Mouse (Mus musculus) urinary bladder, postnatal 4 days (tissue): ENCODE data around the gene Fam89b.

Experiments used
- DNase-seq, 2 experiments: peaks; one replicate each; pipeline ENCODE4 v3.0.0; 2021 to 2022; ENCODE audit warnings: low spot score in 2 of 2

The Fam89b gene

GRCm38 (mm10) chr19:5729444-5729815 lies at the start of gene Fam89b:
Fam89b (minus strand) TSS chr19:5729653.
- peak; percentile 86 to 92 for DNase-seq

GRCm38 (mm10) chr19:5778312-5778711 lies 48.9 kb upstream of the Fam89b start:
- DNase-seq = no peak

DNA sequence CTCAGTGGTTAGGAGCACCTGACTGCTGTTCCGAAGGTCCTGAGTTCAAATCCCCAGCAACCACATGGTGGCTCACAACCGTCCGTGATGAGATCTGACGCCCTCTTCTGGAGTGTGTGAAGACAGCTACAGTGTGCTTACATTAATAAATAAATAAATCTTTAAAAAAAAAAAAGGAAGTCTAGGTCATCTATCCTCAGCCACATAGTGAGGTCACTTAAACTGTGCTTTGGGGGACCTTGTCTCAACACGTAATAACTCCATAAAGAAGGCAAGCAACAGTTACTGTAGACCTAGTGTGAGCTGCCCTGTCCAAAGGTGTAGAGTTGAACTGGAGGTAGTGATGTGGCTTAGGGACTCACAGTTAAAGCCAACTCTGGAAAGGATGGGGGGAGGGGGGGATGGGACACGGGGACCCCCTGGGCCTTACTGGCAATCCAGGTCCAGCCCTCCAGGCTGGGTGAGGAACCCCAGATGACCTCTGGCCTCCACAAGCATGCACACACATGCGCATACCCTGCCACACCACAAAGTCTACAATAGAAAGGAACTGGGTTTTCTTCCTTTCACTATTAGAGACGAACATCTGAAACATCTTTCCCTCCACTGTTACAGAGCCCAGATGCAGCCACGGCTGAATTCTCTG lies 48.1 kb upstream of the Fam89b start:
- DNase-seq = no peak

- peak; percentile 96 to 98 for DNase-seq
Observed at GRCm38 (mm10) chr19:5770925-5771860, 41.7 kb upstream of the Fam89b start, which contains the start of gene Scyl1. Scyl1 (minus strand) TSS chr19:5771419.

- DNase-seq = no peak
Observed at GRCm38 (mm10) chr19:5770311-5770710, 40.9 kb upstream of the Fam89b start.

DNA sequence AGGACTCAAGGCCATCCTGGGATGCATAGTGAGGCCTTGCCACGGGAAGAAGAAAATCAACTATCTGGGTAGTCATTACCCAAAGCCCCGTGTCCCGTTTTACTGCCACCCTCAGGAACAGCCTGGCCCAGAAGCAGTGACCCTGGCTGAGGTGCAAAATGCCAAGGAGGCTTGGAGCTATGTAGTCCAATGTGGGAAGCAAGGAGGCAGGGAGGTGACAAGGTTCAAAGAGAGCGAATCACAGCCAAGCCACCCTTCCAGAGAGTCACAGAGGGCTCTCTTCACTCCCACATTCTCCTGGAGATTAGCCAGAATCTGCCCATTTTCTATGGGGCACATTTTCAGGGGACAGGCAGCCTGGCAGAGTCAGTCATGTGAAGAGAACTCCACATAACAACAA lies 37.8 kb upstream of the Fam89b start:
- no peak for DNase-seq

- DNase-seq = no peak
Observed at GRCm38 (mm10) chr19:5763163-5763562, 33.7 kb upstream of the Fam89b start.

GRCm38 (mm10) chr19:5758878-5759403 lies 29.5 kb upstream of the Fam89b start:
- DNase-seq = no peak

- peak in 1 of 2 experiments; percentile 58 for DNase-seq
Observed at GRCm38 (mm10) chr19:5756991-5757636, 27.7 kb upstream of the Fam89b start.

DNA sequence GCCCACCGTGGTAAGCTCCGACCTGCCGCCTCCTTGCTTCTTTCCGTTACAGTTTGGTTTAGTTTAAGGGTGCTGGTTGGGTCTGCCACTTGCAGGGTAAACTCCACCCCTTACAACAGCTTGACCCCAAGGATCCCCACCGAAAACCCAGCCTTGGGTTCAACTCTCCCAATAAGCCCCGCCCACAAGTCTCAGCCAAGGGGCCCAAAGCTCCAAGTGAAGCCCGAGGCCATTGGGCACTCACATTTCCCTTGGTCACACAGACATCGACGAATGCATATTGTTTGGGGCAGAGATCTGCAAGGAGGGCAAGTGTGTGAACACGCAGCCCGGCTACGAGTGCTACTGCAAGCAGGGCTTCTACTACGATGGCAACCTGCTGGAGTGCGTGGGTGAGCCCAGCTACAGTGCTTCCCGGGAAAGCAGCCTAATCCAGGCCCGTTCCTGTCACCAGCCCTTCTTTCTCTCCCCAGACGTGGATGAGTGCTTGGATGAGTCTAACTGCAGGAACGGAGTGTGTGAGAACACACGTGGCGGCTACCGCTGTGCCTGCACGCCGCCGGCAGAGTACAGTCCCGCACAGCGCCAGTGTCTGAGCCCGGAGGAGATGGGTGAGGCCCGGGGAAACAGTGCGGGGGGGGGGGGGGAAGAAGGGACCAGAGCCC lies 27.0 kb upstream of the Fam89b start:
- peak in 1 of 2 experiments; percentile 56 for DNase-seq

DNA sequence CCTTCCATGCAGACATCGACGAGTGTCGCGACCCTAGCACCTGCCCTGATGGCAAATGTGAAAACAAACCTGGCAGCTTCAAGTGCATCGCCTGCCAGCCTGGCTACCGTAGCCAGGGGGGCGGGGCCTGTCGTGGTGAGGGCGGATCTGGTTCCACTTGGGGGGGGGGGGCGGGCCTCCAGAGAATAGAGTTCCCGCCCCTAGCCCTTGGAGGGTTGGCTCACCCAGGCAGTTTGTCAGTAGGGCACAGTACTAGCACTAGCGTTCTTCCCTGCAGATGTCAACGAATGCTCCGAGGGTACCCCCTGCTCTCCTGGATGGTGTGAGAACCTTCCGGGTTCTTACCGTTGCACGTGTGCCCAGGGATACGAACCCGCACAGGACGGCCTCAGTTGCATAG lies 22.3 kb upstream of the Fam89b start:
- DNase-seq = no peak

- no peak for DNase-seq
Observed at GRCm38 (mm10) chr19:5750951-5751350, 21.5 kb upstream of the Fam89b start.

- DNase-seq = no peak
Observed at GRCm38 (mm10) chr19:5749476-5749875, 20.0 kb upstream of the Fam89b start.

GRCm38 (mm10) chr19:5746907-5747363 lies 17.5 kb upstream of the Fam89b start:
- DNase-seq = no peak

DNA sequence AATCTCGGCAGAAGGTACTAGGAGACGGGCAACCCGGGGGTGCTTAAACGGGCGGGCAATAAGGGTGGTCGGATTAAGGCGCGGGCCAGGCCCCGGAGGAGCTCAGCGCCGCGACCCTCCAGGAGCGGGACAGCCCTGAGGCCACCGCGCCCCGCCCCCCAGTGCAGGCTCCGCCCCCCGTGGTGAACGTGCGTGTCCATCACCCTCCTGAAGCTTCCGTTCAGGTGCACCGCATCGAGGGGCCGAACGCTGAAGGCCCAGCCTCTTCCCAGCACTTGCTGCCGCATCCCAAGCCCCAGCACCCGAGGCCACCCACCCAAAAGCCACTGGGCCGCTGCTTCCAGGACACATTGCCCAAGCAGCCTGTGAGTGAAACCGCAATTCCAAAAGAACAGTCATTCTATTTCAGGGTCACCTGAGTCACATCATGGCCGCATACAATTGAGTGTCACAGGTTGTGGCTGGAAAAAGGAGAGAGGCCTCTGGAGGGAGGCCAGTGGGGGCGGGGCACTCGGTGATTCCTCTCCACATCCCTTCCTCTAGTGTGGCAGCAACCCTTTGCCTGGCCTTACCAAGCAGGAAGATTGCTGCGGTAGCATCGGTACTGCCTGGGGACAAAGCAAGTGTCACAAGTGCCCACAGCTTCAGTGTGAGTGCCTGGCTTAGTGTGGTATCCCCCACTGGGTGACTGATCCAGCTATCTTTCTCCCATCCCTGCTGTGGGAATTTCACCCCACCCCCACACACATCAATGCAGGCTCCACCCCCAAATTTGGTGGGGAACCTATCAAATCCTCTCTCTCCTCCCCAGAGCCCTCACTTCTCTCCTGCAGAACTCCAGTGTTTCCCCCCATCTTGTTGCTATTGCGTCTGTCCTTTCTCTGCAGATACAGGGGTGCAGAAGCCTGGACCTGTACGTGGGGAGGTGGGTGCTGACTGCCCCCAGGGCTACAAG lies 16.6 kb upstream of the Fam89b start:
- DNase-seq = no peak

- no peak for DNase-seq
Observed at GRCm38 (mm10) chr19:5743576-5743975, 14.1 kb upstream of the Fam89b start.

- DNase-seq = no peak
Observed at GRCm38 (mm10) chr19:5742241-5742641, 12.8 kb upstream of the Fam89b start.

DNA sequence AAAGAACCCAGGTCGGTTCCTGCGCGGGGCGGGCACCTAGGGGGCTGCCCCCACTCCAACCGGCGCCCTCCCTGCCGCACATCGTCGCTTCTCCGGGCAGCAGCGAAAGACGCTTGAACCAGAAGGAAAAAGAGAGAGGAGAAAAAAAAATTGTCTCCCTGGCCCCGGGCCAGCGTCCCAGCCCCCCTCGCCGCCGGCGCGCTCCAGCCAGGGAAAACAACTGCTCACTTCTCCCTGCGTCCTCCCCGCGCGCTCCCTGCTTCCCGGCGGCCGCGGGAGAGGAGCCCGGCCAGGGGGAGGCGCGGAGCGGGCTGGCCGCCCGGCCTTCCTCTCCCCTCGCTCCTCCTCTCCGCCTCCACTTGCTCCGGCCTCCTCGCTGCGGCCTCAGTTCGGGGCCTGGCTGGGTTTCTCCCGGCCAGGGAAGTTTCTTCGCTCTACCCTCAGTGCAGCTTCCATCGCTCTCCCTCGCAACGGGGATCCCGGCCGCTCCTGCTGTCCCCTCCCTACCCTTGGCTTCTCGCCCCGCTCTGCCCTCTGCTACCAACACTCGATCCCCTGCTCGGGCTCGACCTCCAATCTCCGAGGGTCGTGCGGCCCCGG lies 12.3 kb upstream of the Fam89b start:
- peak; percentile 88 to 91 for DNase-seq

DNA sequence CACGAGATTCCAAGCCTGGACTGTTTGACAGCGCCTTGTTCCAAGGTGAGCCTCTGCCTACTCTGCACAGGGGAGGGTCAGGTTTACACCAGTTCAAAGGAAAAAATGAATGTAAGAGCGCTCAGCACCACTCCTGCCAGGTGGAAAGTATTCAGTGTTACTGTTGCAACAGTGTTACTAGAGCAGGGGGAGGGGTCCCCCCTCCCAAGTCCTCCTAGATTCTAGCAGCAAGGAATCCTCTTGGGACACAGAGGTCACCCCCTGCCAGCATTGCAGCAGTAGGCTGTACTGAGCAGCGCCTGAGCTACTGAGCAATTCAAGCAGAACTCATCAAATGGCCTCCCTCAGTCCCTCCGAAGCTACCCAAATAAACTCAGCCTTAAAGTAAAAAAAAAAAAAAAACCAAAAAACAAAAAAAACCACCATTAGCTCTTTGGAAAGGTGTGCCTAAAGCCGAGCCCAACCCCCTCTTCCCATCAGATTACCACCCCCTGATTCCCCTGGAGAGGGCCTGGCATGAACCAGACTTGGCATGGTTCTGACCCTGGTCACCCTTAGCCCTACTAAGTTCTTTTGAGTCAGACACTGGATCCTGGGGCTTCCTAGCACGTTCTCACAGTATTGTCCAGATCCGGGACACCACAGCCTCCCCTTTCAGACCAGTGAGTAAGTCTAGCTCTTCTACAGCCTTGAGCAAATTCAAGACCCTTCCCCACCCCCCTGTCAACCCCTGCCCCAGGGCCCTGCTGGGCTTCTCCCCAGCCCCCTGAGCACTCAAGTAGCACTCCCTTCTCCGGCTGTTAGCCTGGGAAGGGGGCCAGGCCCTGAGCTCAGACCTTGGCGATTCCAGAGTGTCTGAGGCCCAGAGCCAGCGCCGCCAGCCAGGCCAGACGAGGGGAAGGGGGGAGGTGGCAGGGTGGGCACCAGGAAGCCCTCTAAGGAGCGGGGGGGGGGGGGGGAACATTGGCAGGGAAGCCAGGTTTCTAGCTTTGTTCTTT lies 11.2 kb upstream of the Fam89b start, which contains the start of gene Ltbp3:
TSS of gene Ltbp3 (plus strand) at position 585 of the 998 bp plus-strand sequence.
- DNase-seq = peak; percentile 85 to 88
